ENCODE assay signal across 9 mouse cellular contexts in genomic region chr9:44499356-44500162, GRCm38 (mm10). TPM values are rescaled to one million over a fixed set of nuclear protein-coding genes. Genes with fewer than 3 reads are reported as not detected.
DNase-seq lines count a peak whose midpoint lies in the region; ATAC-seq and TF ChIP-seq lines count a peak whose summit lies in the region.
"Had no signal": no experiment of that assay in that cellular context is flagged by ENCODE, and none has a peak within 500 bp of the region (broad histone marks: within the 10 kb centered on the region; RNA-seq: fewer than 3 reads in every experiment).

No protein-coding gene starts in this region.

- H3K4me3 ChIP-seq in left cerebral cortex, adult 2 months: peak overlapping the region; percentile 32; the same call in 1 of the 2 replicates
- H3K4me3 ChIP-seq in brown adipose tissue, adult 24 weeks (ENCODE audit: insufficient read depth, low read depth, low read length): peak overlapping the region; percentile 48
- peak overlapping the region; percentile 48 for H3K4me3 ChIP-seq in intestine, embryonic 14.5 days (ENCODE audit: low read depth, low read length)
- H3K4me3 ChIP-seq in lung, postnatal 0 days (ENCODE audit: low read depth, low read length): peak overlapping the region; percentile 31

- intact Hi-C loops in left cerebral cortex, adult 2 months (cut with DNase I): loop anchor here (5.0 kb wide), 1 partner anchor 153 kb away; no protein-coding TSS in a partner anchor

- peak overlapping the region; percentile 34 for H3K9ac ChIP-seq in intestine, embryonic 14.5 days (ENCODE audit: low read length)
- peak overlapping the region; percentile 29 for H3K9ac ChIP-seq in lung, postnatal 0 days (replicated peaks; ENCODE audit: low read depth)

- DNase-seq in left cerebral cortex, adult 2 months (ENCODE audit: extremely low spot score in 1 of 2, low spot score in 2 of 2): no peak
- no peak for DNase-seq in left cerebral cortex, adult 18-20 months (ENCODE audit: low spot score in 2 of 2)
- DNase-seq in gastrocnemius, adult 18-20 months (ENCODE audit: low spot score): peak; percentile 77
- peak; percentile 75 for DNase-seq in intestine, embryonic 14.5 days (ENCODE audit: low spot score)
- peak; percentile 75 for DNase-seq in lung, postnatal 0 days (ENCODE audit: low spot score)
- peak; percentile 72 for DNase-seq in yolk sac, embryonic 10.5 days (ENCODE audit: low spot score)
- no peak for DNase-seq in layer of hippocampus, adult 9-10 months (ENCODE audit: low spot score)

- H3K27ac ChIP-seq in left cerebral cortex, adult 2 months: peak overlapping the region; percentile 69
- peak overlapping the region; percentile 14 for H3K27ac ChIP-seq in brown adipose tissue, adult 24 weeks (replicated peaks; ENCODE audit: low read depth, low read length)
- peak overlapping the region; percentile 92 for H3K27ac ChIP-seq in intestine, embryonic 14.5 days (ENCODE audit: low read depth)
- peak overlapping the region; percentile 81 for H3K27ac ChIP-seq in lung, postnatal 0 days (ENCODE audit: low read length)

- ATAC-seq in intestine, embryonic 14.5 days (replicated peaks; ENCODE audit: low FRiP score, low TSS enrichment, low read depth): peak; percentile 12; the same call in 1 of the 2 replicates
- ATAC-seq in lung, postnatal 0 days: peak; percentile 2; the same call in 1 of the 2 replicates

- 7% methylated on average over 20 of the region's 20 CpGs for WGBS in intestine, embryonic 14.5 days
- 11% methylated on average over 20 of the region's 20 CpGs for WGBS in lung, postnatal 0 days

- H3K27me3 ChIP-seq in intestine, embryonic 14.5 days (replicated peaks; ENCODE audit: control insufficient read depth, insufficient read depth, low read length): no peaks in the 10 kb centered on the region
- H3K27me3 ChIP-seq in lung, postnatal 0 days (replicated peaks; ENCODE audit: insufficient read depth, low read length): no peaks in the 10 kb centered on the region

- H3K4me2 ChIP-seq in intestine, embryonic 14.5 days (ENCODE audit: low read length): peak overlapping the region; percentile 93
- peak overlapping the region; percentile 67 for H3K4me2 ChIP-seq in lung, postnatal 0 days (replicated peaks; ENCODE audit: low read depth, low read length)

- peaks cover 22% of the 10 kb centered on the region for H3K36me3 ChIP-seq in intestine, embryonic 14.5 days (ENCODE audit: control insufficient read depth, insufficient read depth, low read length)
- no peaks in the 10 kb centered on the region for H3K36me3 ChIP-seq in lung, postnatal 0 days (ENCODE audit: insufficient read depth, low read length)

- TF ChIP-seq EP300 in lung, postnatal 0 days (IDR thresholded peaks at IDR 0.05): no peak

- peaks cover 24% of the 10 kb centered on the region for H3K4me1 ChIP-seq in brown adipose tissue, adult 24 weeks (ENCODE audit: control insufficient read depth, insufficient read depth, insufficient read length, low read length)
- peaks cover 55% of the 10 kb centered on the region for H3K4me1 ChIP-seq in intestine, embryonic 14.5 days (replicated peaks; ENCODE audit: control insufficient read depth, insufficient read depth, low read length)
- H3K4me1 ChIP-seq in lung, postnatal 0 days (ENCODE audit: insufficient read depth, low read depth, low read length): peaks cover 51% of the 10 kb centered on the region

- no peaks in the 10 kb centered on the region for H3K9me3 ChIP-seq in intestine, embryonic 14.5 days (ENCODE audit: control insufficient read depth, low read length)
- H3K9me3 ChIP-seq in lung, postnatal 0 days (ENCODE audit: low read length): no peaks in the 10 kb centered on the region

- TF ChIP-seq CTCF in left cerebral cortex, adult 2 months (IDR thresholded peaks at IDR 0.05): no peak
- TF ChIP-seq CTCF in lung, postnatal 0 days (IDR thresholded peaks at IDR 0.05): no peak

RNA-seq across cellular contexts. Expression of gene Bcl9l, which starts 16.9 kb away (rescaled TPM):
- total RNA-seq in left cerebral cortex, adult 2 months (2021): 10 to 100 TPM; 58.6 to 63.4 TPM
- total RNA-seq in left cerebral cortex, adult 18-20 months (2021): 10 to 100 TPM; 59.1 to 62.5 TPM
- polyA plus RNA-seq in brown adipose tissue, adult 24 weeks (2012; ENCODE audit: insufficient read depth, insufficient read length, missing spikeins): 19.2 and 24.4 TPM in 2 replicates
- total RNA-seq in gastrocnemius, adult 18-20 months (2021): 10 to 100 TPM; 36.0 to 36.6 TPM
- 10.2 TPM in 2 replicates for polyA plus RNA-seq in intestine, embryonic 14.5 days (2014; fragmentation: Nextera tagmentation; extraction: Ambion mirVana)
- 10.7 and 12.3 TPM in 2 replicates for polyA plus RNA-seq in lung, postnatal 0 days (2015; fragmentation: Nextera tagmentation; extraction: Ambion mirVana)

RNA-seq across cellular contexts. Expression of gene Upk2, which starts 44.8 kb away (rescaled TPM):
- not detected for total RNA-seq in left cerebral cortex, adult 2 months (2021)
- total RNA-seq in left cerebral cortex, adult 18-20 months (2021): not detected
- polyA plus RNA-seq in brown adipose tissue, adult 24 weeks (2012; ENCODE audit: insufficient read depth, insufficient read length, missing spikeins): not detected in 2 replicates
- total RNA-seq in gastrocnemius, adult 18-20 months (2021): under 1 TPM; 0.43 to 0.83 TPM
- polyA plus RNA-seq in intestine, embryonic 14.5 days (2014; fragmentation: Nextera tagmentation; extraction: Ambion mirVana): 2.1 and 2.3 TPM in 2 replicates
- polyA plus RNA-seq in lung, postnatal 0 days (2015; fragmentation: Nextera tagmentation; extraction: Ambion mirVana): 2.2 and 2.3 TPM in 2 replicates
- total RNA-seq: liver, adult 2 months had no signal
- polyA plus RNA-seq: liver, adult 2 months had no signal

RNA-seq across cellular contexts. Expression of gene Foxr1, which starts 58.6 kb away (rescaled TPM):
- not detected for total RNA-seq in left cerebral cortex, adult 2 months (2021)
- not detected for total RNA-seq in left cerebral cortex, adult 18-20 months (2021)
- polyA plus RNA-seq in brown adipose tissue, adult 24 weeks (2012; ENCODE audit: insufficient read depth, insufficient read length, missing spikeins): not detected in 2 replicates
- total RNA-seq in gastrocnemius, adult 18-20 months (2021): not detected
- polyA plus RNA-seq in intestine, embryonic 14.5 days (2014; fragmentation: Nextera tagmentation; extraction: Ambion mirVana): not detected in 2 replicates
- not detected in 2 replicates for polyA plus RNA-seq in lung, postnatal 0 days (2015; fragmentation: Nextera tagmentation; extraction: Ambion mirVana)
- total RNA-seq: liver, adult 2 months had no signal
- polyA plus RNA-seq: liver, adult 2 months had no signal

Comparison
In these comparisons a context has a peak if more than half of its experiments do, and no peak if none do; other contexts are left out.
1. DNase-seq: peak in gastrocnemius, adult 18-20 months (single experiment), intestine, embryonic 14.5 days (single experiment), lung, postnatal 0 days (single experiment) and yolk sac, embryonic 10.5 days (single experiment); none in left cerebral cortex, adult 2 months (0 of 2), left cerebral cortex, adult 18-20 months (0 of 2) and layer of hippocampus, adult 9-10 months (single experiment).
2. H3K27ac ChIP-seq: peak in every context shown above with its lines; median percentile 92 in intestine, embryonic 14.5 days; 81 in lung, postnatal 0 days; 69 in left cerebral cortex, adult 2 months; 14 in brown adipose tissue, adult 24 weeks.
3. Peak in every context shown above with its lines, with median percentiles within 50 percentile points of each other: H3K4me3 ChIP-seq.